Mouse (Mus musculus) lung, adult 2 months (tissue): Measurements from ENCODE around the gene Mbnl2.

Experiments
- CTCF ChIP-seq: fragments of 200-500 bp; IDR thresholded peaks from 2 replicates; pipeline ENCODE4 v1.5.1; 2011; ENCODE audit warnings: mild to moderate bottlenecking, low read length, control low read depth; ENCODE audit not compliant: insufficient read depth
- POLR2A ChIP-seq: fragments of 200-500 bp; IDR thresholded peaks from 2 replicates; pipeline ENCODE4 v1.6.1; 2011; ENCODE audit warnings: low read depth, mild to moderate bottlenecking, control low read depth, low read length, borderline replicate concordance; ENCODE audit errors: extremely low read depth

- TF ChIP-seq CTCF (peak; percentile 96), POLR2A (no peak)
These were observed 122.6 kb downstream of the Mbnl2 start for GRCm38 (mm10) chr14:120397871-120398647.
